Mouse (Mus musculus) kidney, postnatal 0 days (tissue): ENCODE measurements around the gene Gng4. TPM values are rescaled to one million over a fixed set of nuclear protein-coding genes. Genes with fewer than 3 reads are reported as not detected.

ENCODE experiments used
- ATAC-seq: fragments of 200-750 bp; cut with Nextera tagmentation; replicated peaks from 2 replicates; pipeline ENCODE4 v1.8.0; 2017; ENCODE audit warnings: low read depth, moderate number of reproducible peaks, moderate TSS enrichment, moderate library complexity; ENCODE audit not compliant: low FRiP score
- DNase-seq: peaks from one replicate; pipeline ENCODE4 v3.0.0-alpha.2; 2016; ENCODE audit warnings: low spot score
- H3K27ac ChIP-seq: fragments of 300-500 bp; sonication (generic); 2 replicates; pipeline ENCODE4 v1.5.1; 2014; ENCODE audit warnings: mild to moderate bottlenecking
- H3K27me3 ChIP-seq: fragments of 300-500 bp; sonication (generic); 2 replicates; pipeline ENCODE4 v1.6.1; 2014; ENCODE audit warnings: low read length, mixed read lengths; ENCODE audit not compliant: insufficient read depth
- H3K36me3 ChIP-seq: fragments of 300-500 bp; sonication (generic); 2 replicates; pipeline ENCODE4 v1.6.1; 2014; ENCODE audit warnings: low read length, mixed read lengths; ENCODE audit not compliant: insufficient read depth
- H3K4me1 ChIP-seq: fragments of 300-500 bp; sonication (generic); replicated peaks from 2 replicates; pipeline ENCODE4 v1.6.1; 2014; ENCODE audit warnings: antibody characterized with exemption, low read length, mixed read lengths; ENCODE audit not compliant: insufficient read depth
- H3K4me2 ChIP-seq: fragments of 300-500 bp; sonication (generic); 2 replicates; pipeline ENCODE4 v1.6.1; 2014; ENCODE audit warnings: mild to moderate bottlenecking, low read length, moderate library complexity, mixed read lengths
- H3K4me3 ChIP-seq: fragments of 300-500 bp; sonication (generic); replicated peaks from 2 replicates; pipeline ENCODE4 v1.5.1; 2014; ENCODE audit warnings: low read depth, low read length
- H3K9ac ChIP-seq: fragments of 300-500 bp; sonication (generic); 2 replicates; pipeline ENCODE4 v1.6.1; 2014; ENCODE audit warnings: low read depth, low read length
- H3K9me3 ChIP-seq: fragments of 300-500 bp; sonication (generic); replicated peaks from 2 replicates; pipeline ENCODE4 v1.6.1; 2016; ENCODE audit warnings: low read length, inconsistent platforms, mixed read lengths
- CTCF ChIP-seq: IDR thresholded peaks from 2 replicates; pipeline ENCODE4 v1.5.1; 2016; ENCODE audit warnings: antibody characterized with exemption, low read depth, mild to moderate bottlenecking, moderate library complexity
- WGBS: fragments of 180-500 bp; shearing (Covaris S2); extraction: QIAGEN DNeasy Blood & Tissue Kit; methylation state at CpG from one replicate; pipeline ENCODE4 v1.1.7; 2014; 5-methylcytosine and 5-hydroxymethylcytosine counted together
- polyA plus RNA-seq: library from polyadenylated mRNA; unstranded; fragments of >200 nt; fragmentation: Nextera tagmentation; extraction: Ambion mirVana; gene quantifications from 2 replicates; pipeline ENCODE4 v1.2.1, GENCODE M21; 2015

Gng4 gene
- polyA plus RNA-seq, 1 experiment from 2014 or later, result 0.64 TPM

GRCm38 (mm10) chr13:13778837-13779458 lies 4.9 kb upstream of the Gng4 start:
- WGBS, result 74% methylated on average over 1 of the region's 1 CpGs
- DNase-seq (no peak), ATAC-seq (no peak)
- Histone ChIP-seq H3K4me2 (no peak overlapping the region), H3K9ac (no peak overlapping the region), H3K36me3 (no peaks in the 10 kb centered on the region), H3K4me1 (peaks cover under 1% of the 10 kb centered on the region; the same call in 1 of the 2 replicates), H3K27me3 (peaks cover 8% of the 10 kb centered on the region; the same call in 1 of the 2 replicates), H3K27ac (no peak overlapping the region), H3K9me3 (no peaks in the 10 kb centered on the region), H3K4me3 (no peak overlapping the region)
- TF ChIP-seq CTCF, result no peak

GRCm38 (mm10) chr13:13780271-13780670 lies 3.6 kb upstream of the Gng4 start:
- DNase-seq (no peak), ATAC-seq (no peak)
- H3K27me3 ChIP-seq, result peaks cover 18% of the 10 kb centered on the region
- no peaks in the 10 kb centered on the region for H3K9me3 ChIP-seq
- H3K9ac ChIP-seq, result no peak overlapping the region
- no peak overlapping the region for H3K27ac ChIP-seq
- H3K4me1 ChIP-seq, result peaks cover 9% of the 10 kb centered on the region; the same call in 1 of the 2 replicates
- 40% methylated on average over 3 of the region's 3 CpGs for WGBS
- H3K4me2 ChIP-seq, result no peak overlapping the region
- no peak for TF ChIP-seq CTCF
- no peaks in the 10 kb centered on the region for H3K36me3 ChIP-seq
- H3K4me3 ChIP-seq, result no peak overlapping the region

GRCm38 (mm10) chr13:13781026-13781425 lies 2.8 kb upstream of the Gng4 start:
- no peak overlapping the region for H3K4me3 ChIP-seq
- H3K4me1 ChIP-seq, result peaks cover 9% of the 10 kb centered on the region; the same call in 1 of the 2 replicates
- H3K27me3 ChIP-seq, result peaks cover 21% of the 10 kb centered on the region
- H3K9me3 ChIP-seq, result no peaks in the 10 kb centered on the region
- H3K4me2 ChIP-seq, result no peak overlapping the region
- ATAC-seq, result no peak
- TF ChIP-seq CTCF, result no peak
- no peak overlapping the region for H3K27ac ChIP-seq
- DNase-seq, result no peak
- H3K36me3 ChIP-seq, result no peaks in the 10 kb centered on the region
- WGBS, result 42% methylated on average over 4 of the region's 4 CpGs
- H3K9ac ChIP-seq, result no peak overlapping the region

DNA sequence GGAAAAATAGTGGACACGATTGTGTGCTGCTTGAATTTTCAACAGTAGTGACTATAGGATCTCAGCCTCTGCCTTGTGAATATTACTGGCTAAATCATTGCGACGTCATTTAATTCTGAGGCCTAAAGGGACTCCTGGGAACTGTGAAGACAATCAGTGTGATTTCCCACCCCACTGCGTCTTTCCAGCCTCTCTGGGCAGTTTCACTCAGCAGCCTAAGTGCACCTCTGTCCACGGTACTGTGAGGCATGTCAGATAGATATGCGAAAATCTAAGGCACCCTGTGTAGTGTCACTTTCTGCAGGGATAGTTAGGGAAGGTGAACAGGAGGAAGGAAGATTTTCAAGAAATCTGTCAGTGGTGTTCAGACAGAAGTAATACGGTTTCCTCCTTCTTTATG lies 563 bp upstream of the Gng4 start:
- Histone ChIP-seq H3K4me1 (peaks cover 9% of the 10 kb centered on the region; the same call in 1 of the 2 replicates), H3K27me3 (peaks cover 21% of the 10 kb centered on the region), H3K27ac (no peak overlapping the region), H3K9me3 (no peaks in the 10 kb centered on the region), H3K4me3 (no peak overlapping the region), H3K36me3 (no peaks in the 10 kb centered on the region), H3K9ac (no peak overlapping the region), H3K4me2 (no peak overlapping the region)
- ATAC-seq, result no peak
- 38% methylated on average over 7 of the region's 7 CpGs for WGBS
- no peak for TF ChIP-seq CTCF
- DNase-seq, result no peak

DNA sequence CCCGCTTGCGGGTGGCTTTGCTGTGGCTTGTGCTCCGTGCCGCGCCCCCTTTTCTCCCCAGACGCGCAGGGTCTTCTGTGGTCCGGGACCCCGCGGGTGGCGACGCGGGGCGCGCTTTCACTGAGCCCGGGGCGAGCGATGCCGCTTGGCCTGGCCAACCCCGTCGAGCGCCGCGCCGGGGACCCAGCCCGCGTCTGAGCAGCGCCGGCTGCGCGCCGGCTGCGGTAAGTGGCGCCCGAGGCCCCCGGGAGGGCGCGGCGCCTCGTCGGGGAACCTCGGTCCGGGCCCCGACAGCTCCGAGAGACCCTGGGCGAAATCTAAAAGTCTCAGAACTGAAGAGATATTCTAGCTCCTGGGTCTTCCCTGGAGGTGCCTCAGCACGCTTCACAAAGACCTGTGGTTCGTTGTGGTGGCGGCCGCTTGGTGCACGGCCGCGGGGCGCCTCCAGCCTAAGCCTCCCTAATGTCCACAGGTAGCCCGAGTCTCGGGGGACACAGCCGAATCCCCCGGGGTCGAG lies 619 bp downstream of the Gng4 start:
- Histone ChIP-seq H3K9ac (peak overlapping the region; percentile 18; the same call in 1 of the 2 replicates), H3K4me1 (peaks cover 9% of the 10 kb centered on the region; the same call in 1 of the 2 replicates), H3K4me2 (peak overlapping the region; percentile 97), H3K36me3 (no peaks in the 10 kb centered on the region), H3K4me3 (peak overlapping the region; percentile 54), H3K27me3 (peaks cover 21% of the 10 kb centered on the region), H3K9me3 (no peaks in the 10 kb centered on the region), H3K27ac (no peak overlapping the region)
- DNase-seq, result no peak
- no peak for TF ChIP-seq CTCF
- peak; percentile 62 for ATAC-seq
- WGBS, result under 1% methylated on average over 50 of the region's 59 CpGs

GRCm38 (mm10) chr13:13784981-13785783 lies 1.3 kb downstream of the Gng4 start:
- Histone ChIP-seq H3K4me1 (peaks cover 9% of the 10 kb centered on the region; the same call in 1 of the 2 replicates), H3K4me3 (peak overlapping the region; percentile 54), H3K4me2 (peak overlapping the region; percentile 97), H3K27me3 (peaks cover 21% of the 10 kb centered on the region), H3K36me3 (no peaks in the 10 kb centered on the region), H3K27ac (no peak overlapping the region), H3K9me3 (no peaks in the 10 kb centered on the region), H3K9ac (no peak overlapping the region)
- TF ChIP-seq CTCF, result no peak
- DNase-seq, result peak; percentile 67
- ATAC-seq, result peak; percentile 57
- 2% methylated on average over 30 of the region's 30 CpGs for WGBS
